Mouse (Mus musculus): Measurements from ENCODE around the gene C1qtnf9. TPM values are rescaled to one million over a fixed set of nuclear protein-coding genes. Genes with fewer than 3 reads are reported as not detected.

C1qtnf9 gene
- polyA plus RNA-seq, 1 experiment from 2014 or later = not detected

DNA sequence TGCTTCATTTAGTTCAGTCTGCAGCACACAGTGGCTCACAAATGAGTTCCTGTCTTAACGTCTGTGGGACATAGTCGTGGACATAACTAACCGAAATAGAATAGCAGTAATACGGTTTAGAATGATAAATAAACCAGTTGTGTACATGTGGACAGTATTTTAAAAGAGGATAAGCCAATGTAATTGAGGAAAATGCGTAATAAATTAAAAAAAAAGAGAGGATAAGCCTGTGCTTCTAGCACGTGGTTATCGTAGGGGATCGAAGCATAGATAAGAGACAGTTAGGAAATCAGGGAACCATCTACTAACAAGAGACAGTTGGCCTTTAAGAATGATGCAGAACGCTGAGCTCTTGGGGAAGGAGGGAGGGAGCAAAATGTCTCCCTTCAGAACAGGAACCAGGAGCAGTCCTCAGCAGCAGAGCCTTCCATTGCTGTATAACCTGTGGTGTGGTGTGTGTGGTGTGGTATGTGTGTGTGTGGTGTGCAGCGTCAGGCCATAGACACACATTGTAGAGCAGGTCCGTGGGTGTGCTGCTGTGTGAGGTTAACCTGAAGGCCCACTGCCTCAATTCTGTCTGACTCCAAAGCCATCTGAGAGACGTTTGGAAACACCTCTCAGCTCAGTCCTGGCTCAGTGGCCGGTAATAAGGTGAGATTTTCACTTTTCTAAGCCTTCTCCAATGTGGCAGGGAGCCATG is 31.9 kb upstream of the C1qtnf9 start:
- H3K4me2 ChIP-seq (replicated peaks; ENCODE audit: low read depth, low read length) = no peak overlapping the region
- no peak for ATAC-seq (ENCODE audit: low FRiP score)
- no peaks in the 10 kb centered on the region for H3K36me3 ChIP-seq (ENCODE audit: control insufficient read depth, insufficient read depth, low read length)
- peak overlapping the region; percentile 60 for H3K27ac ChIP-seq (ENCODE audit: low read depth, low read length)
- H3K9me3 ChIP-seq (ENCODE audit: control insufficient read depth, low read length) = no peaks in the 10 kb centered on the region
- H3K27me3 ChIP-seq (ENCODE audit: control insufficient read depth, insufficient read depth, low read length) = no peaks in the 10 kb centered on the region
- DNase-seq (ENCODE audit: low spot score) = no peak
- 57% methylated on average over 13 of the region's 13 CpGs for WGBS
- H3K9ac ChIP-seq (ENCODE audit: low read depth, low read length) = no peak overlapping the region
- H3K4me1 ChIP-seq (replicated peaks; ENCODE audit: control insufficient read depth, insufficient read depth, low read length) = peaks cover 9% of the 10 kb centered on the region
- no peak overlapping the region for H3K4me3 ChIP-seq (ENCODE audit: low read depth, low read length)

DNA sequence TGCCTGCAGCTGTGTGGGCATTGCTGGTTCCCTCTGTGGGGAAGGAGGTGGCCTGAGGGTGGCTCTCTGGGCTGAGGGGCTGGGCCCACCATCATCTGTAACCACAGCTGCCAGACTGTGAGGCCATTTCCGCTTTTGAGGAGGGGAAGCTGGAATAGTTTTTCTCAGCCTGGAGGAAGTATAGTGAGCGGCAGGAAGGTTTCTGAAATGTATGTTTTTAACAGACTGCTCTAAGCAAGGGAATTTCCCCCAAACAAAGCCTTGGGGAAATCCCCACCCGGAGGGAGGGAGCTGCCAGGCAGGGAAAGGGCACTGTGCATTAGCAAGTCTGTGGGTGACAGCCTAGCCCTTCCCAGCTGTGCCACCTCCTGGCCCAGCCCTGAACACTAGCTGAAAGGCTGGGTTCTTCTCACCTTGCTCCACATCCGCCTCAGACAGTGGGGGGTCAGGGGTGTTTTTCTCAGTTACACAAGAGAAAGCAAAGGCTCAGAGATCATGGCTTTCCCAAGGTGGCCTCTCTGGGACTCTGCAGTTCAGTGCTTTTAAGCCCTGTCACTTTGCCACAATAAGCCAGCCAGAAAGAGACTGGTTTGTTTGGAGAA is 31.2 kb upstream of the C1qtnf9 start:
- H3K4me1 ChIP-seq (replicated peaks; ENCODE audit: control insufficient read depth, insufficient read depth, low read length) = peaks cover 9% of the 10 kb centered on the region

DNA sequence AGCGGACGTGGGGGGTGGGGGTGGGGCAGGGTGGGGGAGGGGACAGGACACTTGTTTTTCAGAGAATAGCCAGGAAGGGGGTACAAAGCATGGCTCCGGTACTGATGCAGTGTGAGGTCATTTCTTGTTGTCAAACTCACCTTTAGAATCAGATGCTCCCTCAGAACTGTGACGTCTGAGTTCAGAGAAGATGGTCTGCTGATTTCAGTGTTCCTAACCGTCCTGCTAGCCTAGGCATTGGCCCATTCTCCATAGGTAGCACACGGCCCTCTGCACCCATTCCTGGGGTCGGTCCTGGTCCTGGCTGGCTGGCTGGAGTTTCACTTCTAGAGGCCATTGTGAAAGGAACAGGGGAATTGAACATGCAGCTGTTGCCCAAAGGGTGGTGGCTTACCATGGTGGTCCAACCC is 30.7 kb upstream of the C1qtnf9 start:
- Histone ChIP-seq H3K36me3 (ENCODE audit: control insufficient read depth, insufficient read depth, low read length) (no peaks in the 10 kb centered on the region), H3K4me3 (ENCODE audit: low read depth, low read length) (no peak overlapping the region), H3K4me1 (replicated peaks; ENCODE audit: control insufficient read depth, insufficient read depth, low read length) (peaks cover 9% of the 10 kb centered on the region), H3K9ac (ENCODE audit: low read depth, low read length) (no peak overlapping the region), H3K27ac (ENCODE audit: low read depth, low read length) (peak overlapping the region; percentile 60), H3K9me3 (ENCODE audit: control insufficient read depth, low read length) (no peaks in the 10 kb centered on the region), H3K4me2 (replicated peaks; ENCODE audit: low read depth, low read length) (no peak overlapping the region), H3K27me3 (ENCODE audit: control insufficient read depth, insufficient read depth, low read length) (no peaks in the 10 kb centered on the region)
- ATAC-seq (ENCODE audit: low FRiP score) = no peak
- no peak for DNase-seq (ENCODE audit: low spot score)
- 27% methylated on average over 7 of the region's 7 CpGs for WGBS

More for the DNA sequence above, 31.2 kb upstream of the C1qtnf9 start:
- ATAC-seq (ENCODE audit: low FRiP score) (0 out of 2 replicates have a peak, but pooled peaks have one; percentile 46), DNase-seq (ENCODE audit: low spot score) (peak; percentile 45)
- H3K36me3 ChIP-seq (ENCODE audit: control insufficient read depth, insufficient read depth, low read length) = no peaks in the 10 kb centered on the region
- peak overlapping the region; percentile 27; the same call in 1 of the 2 replicates for H3K9ac ChIP-seq (ENCODE audit: low read depth, low read length)
- H3K27ac ChIP-seq (ENCODE audit: low read depth, low read length) = peak overlapping the region; percentile 60
- no peaks in the 10 kb centered on the region for H3K27me3 ChIP-seq (ENCODE audit: control insufficient read depth, insufficient read depth, low read length)
- 12% methylated on average over 4 of the region's 4 CpGs for WGBS
- no peaks in the 10 kb centered on the region for H3K9me3 ChIP-seq (ENCODE audit: control insufficient read depth, low read length)
- H3K4me3 ChIP-seq (ENCODE audit: low read depth, low read length) = no peak overlapping the region
- no peak overlapping the region for H3K4me2 ChIP-seq (replicated peaks; ENCODE audit: low read depth, low read length)

DNA sequence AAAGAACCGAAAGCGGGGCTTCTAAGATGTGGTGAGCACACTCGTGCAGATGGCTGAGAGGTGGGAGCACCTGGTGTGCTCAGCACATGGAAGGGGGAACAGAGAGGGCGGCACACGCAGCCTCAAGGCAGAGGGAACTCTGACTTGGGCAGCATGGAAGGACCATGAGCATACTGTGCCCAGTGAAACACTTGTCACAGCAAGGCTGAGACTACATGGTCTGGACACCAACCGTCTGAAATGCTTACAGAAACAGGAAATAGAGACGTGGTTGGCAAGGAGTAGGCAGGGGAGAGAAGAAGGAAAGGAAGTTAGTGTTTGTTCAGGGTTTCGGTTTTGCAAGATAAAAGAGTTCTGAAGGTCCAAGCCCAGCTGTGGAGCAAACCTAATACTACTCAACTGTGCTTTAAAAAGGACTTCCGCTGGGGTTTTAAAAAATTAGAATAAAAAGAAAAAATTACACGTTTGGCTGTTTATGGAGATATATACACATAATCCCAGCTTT is 29.4 kb upstream of the C1qtnf9 start:
- H3K4me3 ChIP-seq (ENCODE audit: low read depth, low read length) = no peak overlapping the region
- no peaks in the 10 kb centered on the region for H3K36me3 ChIP-seq (ENCODE audit: control insufficient read depth, insufficient read depth, low read length)
- no peak overlapping the region for H3K9ac ChIP-seq (ENCODE audit: low read depth, low read length)
- peaks cover 9% of the 10 kb centered on the region for H3K4me1 ChIP-seq (replicated peaks; ENCODE audit: control insufficient read depth, insufficient read depth, low read length)
- 65% methylated on average over 10 of the region's 10 CpGs for WGBS
- H3K27me3 ChIP-seq (ENCODE audit: control insufficient read depth, insufficient read depth, low read length) = no peaks in the 10 kb centered on the region
- no peak overlapping the region for H3K27ac ChIP-seq (ENCODE audit: low read depth, low read length)
- no peaks in the 10 kb centered on the region for H3K9me3 ChIP-seq (ENCODE audit: control insufficient read depth, low read length)
- no peak overlapping the region for H3K4me2 ChIP-seq (replicated peaks; ENCODE audit: low read depth, low read length)
- no peak for DNase-seq (ENCODE audit: low spot score)
- ATAC-seq (ENCODE audit: low FRiP score) = no peak

DNA sequence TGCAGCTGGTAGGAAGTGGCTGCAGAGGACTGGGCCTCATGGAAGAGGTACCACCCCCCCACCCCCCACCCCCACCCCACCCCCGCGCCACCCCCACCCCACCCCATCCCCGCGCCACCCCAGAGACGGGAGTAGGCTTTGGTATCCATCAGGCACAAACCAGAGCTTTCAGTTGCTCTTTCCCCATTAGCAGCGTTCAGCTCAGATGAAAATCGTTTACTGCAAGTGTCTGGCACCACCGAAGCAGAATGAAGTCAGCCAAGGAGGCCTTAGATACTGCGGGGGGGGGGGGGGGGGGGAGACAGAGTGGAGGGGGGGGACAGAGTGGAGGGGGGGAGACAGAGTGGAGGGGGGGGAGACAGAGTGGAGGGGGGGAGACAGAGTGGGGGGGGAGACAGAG is 28.8 kb upstream of the C1qtnf9 start:
- no peaks in the 10 kb centered on the region for H3K27me3 ChIP-seq (ENCODE audit: control insufficient read depth, insufficient read depth, low read length)
- no peak overlapping the region for H3K4me3 ChIP-seq (ENCODE audit: low read depth, low read length)
- H3K36me3 ChIP-seq (ENCODE audit: control insufficient read depth, insufficient read depth, low read length) = no peaks in the 10 kb centered on the region
- H3K27ac ChIP-seq (ENCODE audit: low read depth, low read length) = no peak overlapping the region
- H3K9me3 ChIP-seq (ENCODE audit: control insufficient read depth, low read length) = no peaks in the 10 kb centered on the region
- H3K4me1 ChIP-seq (replicated peaks; ENCODE audit: control insufficient read depth, insufficient read depth, low read length) = peaks cover 9% of the 10 kb centered on the region
- H3K4me2 ChIP-seq (replicated peaks; ENCODE audit: low read depth, low read length) = no peak overlapping the region
- DNase-seq (ENCODE audit: low spot score) (no peak), ATAC-seq (ENCODE audit: low FRiP score) (no peak)
- WGBS = no CpG with 5 or more reads among the region's 9 CpGs
- no peak overlapping the region for H3K9ac ChIP-seq (ENCODE audit: low read depth, low read length)

DNA sequence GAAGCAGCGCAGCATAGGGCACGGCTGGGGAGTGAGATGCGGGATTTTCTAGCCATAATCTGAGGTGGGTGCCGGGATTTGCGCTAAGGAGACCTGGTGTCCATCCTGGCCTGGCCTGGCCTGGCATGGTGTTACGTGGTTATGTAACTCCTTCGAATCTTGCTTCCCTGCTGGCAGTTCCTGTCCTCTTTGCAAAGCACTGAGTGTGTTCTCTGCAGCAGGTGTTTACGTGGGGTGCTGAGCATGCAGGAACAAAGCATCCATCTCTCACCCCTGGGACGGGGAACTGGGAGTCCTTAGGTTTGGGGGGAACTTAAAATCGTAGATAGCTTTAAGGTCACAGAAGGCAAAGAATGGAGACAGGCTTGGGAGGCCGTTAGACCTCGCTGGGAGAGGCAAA is 28.3 kb upstream of the C1qtnf9 start:
- Histone ChIP-seq H3K9me3 (ENCODE audit: control insufficient read depth, low read length) (no peaks in the 10 kb centered on the region), H3K36me3 (ENCODE audit: control insufficient read depth, insufficient read depth, low read length) (no peaks in the 10 kb centered on the region), H3K4me3 (ENCODE audit: low read depth, low read length) (no peak overlapping the region), H3K4me1 (replicated peaks; ENCODE audit: control insufficient read depth, insufficient read depth, low read length) (peaks cover 9% of the 10 kb centered on the region), H3K4me2 (replicated peaks; ENCODE audit: low read depth, low read length) (no peak overlapping the region), H3K27me3 (ENCODE audit: control insufficient read depth, insufficient read depth, low read length) (no peaks in the 10 kb centered on the region), H3K9ac (ENCODE audit: low read depth, low read length) (no peak overlapping the region), H3K27ac (ENCODE audit: low read depth, low read length) (no peak overlapping the region)
- DNase-seq (ENCODE audit: low spot score) (no peak), ATAC-seq (ENCODE audit: low FRiP score) (no peak)
- 82% methylated on average over 12 of the region's 12 CpGs for WGBS

DNA sequence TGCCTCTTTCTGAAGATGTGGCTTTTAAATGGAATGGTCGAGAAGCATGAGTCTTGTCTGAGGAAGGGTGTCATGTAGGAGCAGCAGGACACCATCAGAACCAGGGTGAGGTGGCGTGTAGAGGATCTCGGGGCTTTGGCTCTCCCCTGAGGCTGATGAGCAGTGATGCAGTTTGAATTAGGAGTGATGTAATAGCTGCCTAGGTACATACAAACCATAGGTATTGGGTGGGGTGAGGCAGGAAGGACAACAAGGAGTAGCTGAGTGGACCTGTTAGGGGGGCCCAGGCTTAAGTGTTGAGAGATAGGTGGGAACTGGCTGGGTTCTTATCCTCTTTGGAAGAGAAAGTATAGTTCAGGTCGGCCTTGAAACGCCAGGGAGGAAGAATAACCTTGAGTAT is 27.4 kb upstream of the C1qtnf9 start:
- Histone ChIP-seq H3K4me1 (replicated peaks; ENCODE audit: control insufficient read depth, insufficient read depth, low read length) (peaks cover 9% of the 10 kb centered on the region), H3K36me3 (ENCODE audit: control insufficient read depth, insufficient read depth, low read length) (no peaks in the 10 kb centered on the region), H3K9me3 (ENCODE audit: control insufficient read depth, low read length) (no peaks in the 10 kb centered on the region), H3K27ac (ENCODE audit: low read depth, low read length) (no peak overlapping the region), H3K4me2 (replicated peaks; ENCODE audit: low read depth, low read length) (no peak overlapping the region), H3K27me3 (ENCODE audit: control insufficient read depth, insufficient read depth, low read length) (no peaks in the 10 kb centered on the region), H3K4me3 (ENCODE audit: low read depth, low read length) (no peak overlapping the region), H3K9ac (ENCODE audit: low read depth, low read length) (no peak overlapping the region)
- WGBS = 93% methylated on average over 5 of the region's 5 CpGs
- no peak for ATAC-seq (ENCODE audit: low FRiP score)
- no peak for DNase-seq (ENCODE audit: low spot score)

DNA sequence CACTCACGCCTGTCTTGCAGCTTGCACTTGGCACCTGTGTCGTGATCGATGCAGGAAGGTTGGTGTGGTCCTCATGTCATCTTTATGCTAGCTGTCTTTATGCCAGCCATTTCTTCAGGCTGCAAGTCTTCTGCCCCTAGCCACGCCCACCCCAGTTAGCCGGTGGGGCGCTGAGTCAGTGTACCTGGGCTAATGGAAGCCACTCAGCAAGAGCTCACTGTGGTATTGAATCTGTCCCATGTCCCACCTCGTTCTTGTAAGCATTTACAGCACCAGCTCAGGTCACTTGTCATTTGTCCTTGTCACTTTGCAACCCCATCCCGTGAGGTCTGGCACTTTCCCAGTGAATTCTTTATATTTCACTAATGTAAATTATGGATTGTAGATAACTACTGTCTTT is 26.9 kb upstream of the C1qtnf9 start:
- no peaks in the 10 kb centered on the region for H3K36me3 ChIP-seq (ENCODE audit: control insufficient read depth, insufficient read depth, low read length)
- peaks cover 9% of the 10 kb centered on the region for H3K4me1 ChIP-seq (replicated peaks; ENCODE audit: control insufficient read depth, insufficient read depth, low read length)
- no peak overlapping the region for H3K9ac ChIP-seq (ENCODE audit: low read depth, low read length)
- no peak overlapping the region for H3K27ac ChIP-seq (ENCODE audit: low read depth, low read length)
- DNase-seq (ENCODE audit: low spot score) = no peak
- ATAC-seq (ENCODE audit: low FRiP score) = no peak
- no peak overlapping the region for H3K4me3 ChIP-seq (ENCODE audit: low read depth, low read length)
- H3K4me2 ChIP-seq (replicated peaks; ENCODE audit: low read depth, low read length) = no peak overlapping the region
- no peaks in the 10 kb centered on the region for H3K27me3 ChIP-seq (ENCODE audit: control insufficient read depth, insufficient read depth, low read length)
- no peaks in the 10 kb centered on the region for H3K9me3 ChIP-seq (ENCODE audit: control insufficient read depth, low read length)
- 76% methylated on average over 8 of the region's 8 CpGs for WGBS

DNA sequence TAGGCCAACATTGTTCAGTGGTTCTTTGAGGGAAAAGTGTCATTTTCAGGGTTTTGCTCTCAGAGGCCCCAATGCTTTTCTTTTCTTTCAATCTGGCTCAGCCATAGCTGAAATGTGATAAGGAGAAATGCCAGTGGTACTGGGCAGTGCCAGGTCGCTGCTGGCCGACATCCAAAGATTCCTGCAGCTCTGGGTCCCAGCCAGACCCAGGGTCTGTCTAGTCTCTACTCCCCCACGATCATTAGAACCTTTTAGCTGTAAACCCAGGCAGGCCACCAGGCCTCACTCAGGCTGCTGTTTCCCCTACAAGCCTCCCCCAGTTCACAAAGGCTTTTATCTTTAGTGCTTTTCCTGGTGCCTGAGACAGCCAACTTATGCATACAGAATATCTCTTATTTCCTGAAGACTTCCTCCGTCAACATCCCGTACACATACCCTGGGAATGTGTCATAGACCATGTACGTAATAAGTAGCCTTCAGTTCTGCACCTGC is 26.4 kb upstream of the C1qtnf9 start:
- no peak overlapping the region for H3K27ac ChIP-seq (ENCODE audit: low read depth, low read length)
- ATAC-seq (ENCODE audit: low FRiP score) (no peak), DNase-seq (ENCODE audit: low spot score) (no peak)
- H3K4me3 ChIP-seq (ENCODE audit: low read depth, low read length) = no peak overlapping the region
- H3K9me3 ChIP-seq (ENCODE audit: control insufficient read depth, low read length) = no peaks in the 10 kb centered on the region
- H3K4me2 ChIP-seq (replicated peaks; ENCODE audit: low read depth, low read length) = no peak overlapping the region
- WGBS = 86% methylated on average over 6 of the region's 6 CpGs
- peaks cover 4% of the 10 kb centered on the region for H3K4me1 ChIP-seq (replicated peaks; ENCODE audit: control insufficient read depth, insufficient read depth, low read length)
- no peak overlapping the region for H3K9ac ChIP-seq (ENCODE audit: low read depth, low read length)
- H3K27me3 ChIP-seq (ENCODE audit: control insufficient read depth, insufficient read depth, low read length) = no peaks in the 10 kb centered on the region
- peaks cover 3% of the 10 kb centered on the region; the same call in 1 of the 2 replicates for H3K36me3 ChIP-seq (ENCODE audit: control insufficient read depth, insufficient read depth, low read length)

All from hindbrain, embryonic 11.5 days (tissue).